Mouse (Mus musculus): ENCODE measurements around the gene Cpsf3.

Gene Cpsf3

GRCm38 (mm10) chr12:21298856-21299255, 13.7 kb downstream of the Cpsf3 start:
- DNase-seq = no peak

- DNase-seq = no peak
Observed at GRCm38 (mm10) chr12:21301324-21301723, 16.1 kb downstream of the Cpsf3 start.

- DNase-seq = no peak
Observed at GRCm38 (mm10) chr12:21301932-21302331, 16.7 kb downstream of the Cpsf3 start.

- no peak for DNase-seq
Observed at GRCm38 (mm10) chr12:21302361-21302783, 17.2 kb downstream of the Cpsf3 start.

- no peak for DNase-seq
Observed at GRCm38 (mm10) chr12:21305741-21306140, 20.6 kb downstream of the Cpsf3 start.

GRCm38 (mm10) chr12:21306721-21307120, 21.5 kb downstream of the Cpsf3 start:
- no peak for DNase-seq

- no peak for DNase-seq
Observed at GRCm38 (mm10) chr12:21312201-21312600, 27.0 kb downstream of the Cpsf3 start.

- peak; percentile 88 for DNase-seq
Observed at GRCm38 (mm10) chr12:21315923-21316868, 31.0 kb downstream of the Cpsf3 start, which contains the start of gene Iah1. TSS of gene Iah1 (plus strand) at chr12:21316389.

GRCm38 (mm10) chr12:21316869-21317265, 31.7 kb downstream of the Cpsf3 start:
- peak; percentile 66 for DNase-seq

GRCm38 (mm10) chr12:21318143-21318895, 33.1 kb downstream of the Cpsf3 start:
- peak; percentile 79 for DNase-seq

- peak; percentile 32 for DNase-seq
Observed at GRCm38 (mm10) chr12:21320317-21320716, 35.1 kb downstream of the Cpsf3 start.

- no peak for DNase-seq
Observed at GRCm38 (mm10) chr12:21321170-21321569, 36.0 kb downstream of the Cpsf3 start.

- no peak for DNase-seq
Observed at GRCm38 (mm10) chr12:21322296-21322695, 37.1 kb downstream of the Cpsf3 start.

- no peak for DNase-seq
Observed at GRCm38 (mm10) chr12:21322856-21323255, 37.7 kb downstream of the Cpsf3 start.

- DNase-seq = no peak
Observed at GRCm38 (mm10) chr12:21324101-21324500, 38.9 kb downstream of the Cpsf3 start.

- DNase-seq = no peak
Observed at GRCm38 (mm10) chr12:21325266-21325665, 40.1 kb downstream of the Cpsf3 start.

- no peak for DNase-seq
Observed at GRCm38 (mm10) chr12:21326325-21326724, 41.1 kb downstream of the Cpsf3 start.

- DNase-seq = no peak
Observed at GRCm38 (mm10) chr12:21329661-21330400, 44.6 kb downstream of the Cpsf3 start.

- no peak for DNase-seq
Observed at GRCm38 (mm10) chr12:21330961-21331576, 45.9 kb downstream of the Cpsf3 start.

GRCm38 (mm10) chr12:21331711-21332110, 46.5 kb downstream of the Cpsf3 start:
- DNase-seq = no peak

GRCm38 (mm10) chr12:21333021-21333420, 47.8 kb downstream of the Cpsf3 start:
- no peak for DNase-seq

- no peak for DNase-seq
Observed at GRCm38 (mm10) chr12:21333766-21334165, 48.6 kb downstream of the Cpsf3 start.

All from lung, postnatal 14 days (tissue).